Mouse (Mus musculus) megakaryocyte, embryonic 14.5 days (primary cell): ENCODE data around the gene Ccdc122.

Experiments
- FLI1 ChIP-seq: IDR thresholded peaks from 2 replicates; pipeline ENCODE4 v1.6.1; 2012; ENCODE audit warnings: low read length, inconsistent platforms, mixed read lengths
- GATA1 ChIP-seq: IDR thresholded peaks from 3 replicates; pipeline ENCODE4 v1.6.1; 2012; ENCODE audit warnings: mixed read lengths, low read length, inconsistent platforms, borderline replicate concordance

DNA sequence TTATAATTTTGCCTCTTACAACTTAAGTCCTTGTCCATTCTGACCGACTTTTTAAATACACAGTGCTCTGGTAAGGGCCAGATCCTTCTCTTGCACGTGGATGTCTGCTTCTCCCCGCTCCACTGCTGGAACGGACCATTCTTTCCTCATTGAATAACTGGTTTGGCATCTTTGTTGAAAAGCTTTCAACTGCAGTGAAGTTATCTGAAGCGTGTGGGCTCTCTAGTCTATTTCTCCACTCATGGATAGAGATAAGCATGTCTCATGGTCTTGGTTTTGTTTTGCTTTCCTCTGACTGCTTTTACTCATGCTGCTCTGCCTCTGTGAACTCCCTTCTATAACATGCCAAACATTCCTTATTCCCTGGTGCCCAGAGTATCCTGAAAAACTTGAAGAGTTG, 4.1 kb upstream of the Ccdc122 start:
- TF ChIP-seq GATA1 (no peak), FLI1 (no peak)
